Mouse (Mus musculus): Measurements from ENCODE around the gene Acadl. TPM values are rescaled to one million over a fixed set of nuclear protein-coding genes. Genes with fewer than 3 reads are reported as not detected.

Acadl gene
- total RNA-seq, 2 experiments from 2014 or later = 32.1 to 32.4 TPM

DNA sequence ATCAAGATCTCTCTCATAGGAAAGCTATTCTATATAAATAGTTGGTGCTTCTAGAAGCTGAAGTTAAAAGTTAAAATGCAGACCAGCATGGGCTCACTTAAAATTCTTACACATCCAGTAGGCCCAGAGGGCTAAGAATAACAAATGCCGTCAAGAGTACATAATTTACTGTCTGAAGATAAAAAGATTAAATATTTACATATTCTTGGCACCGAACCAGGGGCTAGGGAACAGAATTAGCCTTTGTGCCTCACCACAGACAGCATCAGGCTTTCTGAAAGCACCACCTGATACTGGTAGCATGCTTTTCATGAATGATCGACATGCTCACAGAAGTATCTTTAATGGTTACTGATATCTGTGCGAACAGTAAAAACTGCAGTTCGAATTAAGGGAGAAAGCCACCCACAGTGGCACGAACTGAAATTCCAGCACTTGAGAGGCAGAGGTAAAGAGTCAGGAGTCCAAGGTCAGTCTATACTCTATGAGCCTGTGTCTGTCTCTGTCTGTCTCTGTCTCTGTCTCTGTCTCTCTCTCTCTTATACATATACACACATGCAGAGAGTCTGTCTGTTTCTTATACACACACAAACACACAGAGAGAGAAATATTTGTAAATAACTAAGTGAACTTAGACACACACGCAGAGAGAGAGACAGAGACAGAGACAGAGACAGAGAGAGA lies 23.2 kb downstream of the Acadl start:
- no peak for DNase-seq (ENCODE audit: extremely low spot score in 1 of 2, low spot score in 1 of 2)

DNA sequence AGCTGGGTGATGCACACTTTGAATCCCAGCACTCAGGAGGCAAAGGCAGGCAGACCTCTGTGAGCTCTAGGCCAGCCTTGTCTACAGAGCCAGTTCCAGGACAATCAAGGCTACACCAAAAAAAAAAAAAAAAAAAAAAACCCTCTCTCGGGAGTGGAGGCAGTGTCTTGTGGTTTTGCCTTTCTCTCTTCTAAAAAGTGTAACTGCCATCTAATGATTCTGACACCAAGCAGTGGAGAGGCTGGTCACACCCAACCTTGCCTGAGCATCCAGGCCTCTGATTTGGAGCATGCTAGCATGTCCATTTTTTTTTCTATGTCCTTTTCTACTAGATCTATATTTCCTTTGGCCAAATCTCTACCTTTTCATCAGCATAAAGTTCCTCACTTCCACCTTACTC lies 23.9 kb downstream of the Acadl start:
- no peak for DNase-seq (ENCODE audit: extremely low spot score in 1 of 2, low spot score in 1 of 2)

DNA sequence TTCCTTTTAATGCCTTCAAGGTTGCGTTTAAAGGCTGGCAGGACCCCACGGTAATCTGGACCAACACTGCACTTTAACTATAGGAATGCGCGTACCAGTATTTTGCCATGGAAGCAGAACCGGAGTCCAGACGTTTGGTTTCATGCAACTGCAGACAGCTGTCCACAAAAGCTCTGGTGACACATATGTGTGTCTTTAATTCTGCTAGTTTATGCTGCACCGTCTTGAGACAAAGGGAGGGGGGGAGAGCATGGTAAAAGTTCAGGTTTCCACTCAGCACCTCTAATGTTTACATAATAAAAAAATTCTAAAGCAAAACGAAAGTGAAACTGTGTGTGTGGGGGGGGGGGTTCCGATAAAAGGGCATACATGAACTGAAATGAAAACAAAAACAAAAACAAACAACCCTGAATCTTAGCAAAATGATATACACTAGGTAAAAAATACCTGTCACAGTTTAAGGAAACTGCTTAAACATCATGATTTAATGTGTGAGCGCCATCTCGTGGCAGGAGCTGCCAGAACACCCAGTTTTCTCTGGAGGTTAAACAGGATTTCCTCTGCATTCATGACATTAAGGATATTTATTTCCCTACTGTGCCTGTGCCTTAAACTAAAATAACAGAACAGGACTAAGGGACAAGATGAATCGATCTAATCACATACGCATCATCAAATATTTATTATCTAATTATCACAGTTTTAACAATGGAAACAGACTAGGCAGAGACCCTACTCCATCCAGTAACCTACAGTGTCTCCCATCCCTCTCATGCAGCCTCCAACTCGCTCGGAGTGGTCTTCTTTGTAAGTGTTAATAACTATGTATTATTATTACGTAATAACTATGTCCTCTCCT lies 24.7 kb downstream of the Acadl start:
- peak; percentile 58 to 94 for DNase-seq (ENCODE audit: extremely low spot score in 1 of 2, low spot score in 1 of 2)

DNA sequence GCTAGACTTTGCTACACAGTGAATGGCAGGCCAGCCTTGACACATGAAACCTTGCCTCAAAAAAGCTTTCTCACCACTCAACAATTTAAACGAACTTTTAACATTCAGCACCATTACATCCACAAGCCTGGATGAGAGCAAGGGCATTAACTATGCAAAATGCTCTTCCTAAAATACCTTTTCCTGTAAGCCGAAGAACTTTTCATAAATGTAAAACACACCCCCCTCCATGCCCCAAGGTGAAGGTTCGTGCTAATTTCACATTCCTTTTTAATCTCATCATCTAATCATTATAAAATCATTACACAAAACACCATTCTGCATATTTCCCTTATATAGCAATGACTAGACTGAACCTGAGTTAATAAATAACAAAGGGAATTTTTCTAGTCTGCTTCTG lies 25.9 kb downstream of the Acadl start:
- no peak for DNase-seq (ENCODE audit: extremely low spot score in 1 of 2, low spot score in 1 of 2)

DNA sequence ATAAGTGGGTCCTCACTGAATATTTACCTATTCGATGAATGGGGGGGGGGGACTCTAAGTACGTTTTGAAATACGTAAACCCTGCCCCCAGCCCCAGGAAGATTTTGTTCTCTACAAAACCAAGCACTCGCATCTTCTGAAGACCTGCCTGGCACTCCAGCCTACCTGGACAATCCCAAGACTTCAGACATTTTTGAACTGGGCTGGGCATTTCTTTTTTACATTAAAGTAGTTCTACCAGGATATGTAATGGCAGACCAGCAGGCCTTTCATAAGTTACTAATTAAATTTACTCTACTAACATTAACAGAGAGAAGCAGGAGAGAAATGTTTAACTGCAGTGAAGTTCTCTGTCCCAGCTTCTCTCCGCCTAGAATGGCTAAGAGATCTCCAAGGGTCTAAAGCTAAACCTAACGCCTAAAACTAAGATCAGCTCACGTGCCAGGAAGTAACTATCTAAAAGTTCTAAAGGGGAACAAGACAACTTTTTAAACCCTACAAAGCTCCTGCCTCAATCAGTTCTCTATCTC lies 30.4 kb downstream of the Acadl start:
- DNase-seq (ENCODE audit: extremely low spot score in 1 of 2, low spot score in 1 of 2) = no peak

DNA sequence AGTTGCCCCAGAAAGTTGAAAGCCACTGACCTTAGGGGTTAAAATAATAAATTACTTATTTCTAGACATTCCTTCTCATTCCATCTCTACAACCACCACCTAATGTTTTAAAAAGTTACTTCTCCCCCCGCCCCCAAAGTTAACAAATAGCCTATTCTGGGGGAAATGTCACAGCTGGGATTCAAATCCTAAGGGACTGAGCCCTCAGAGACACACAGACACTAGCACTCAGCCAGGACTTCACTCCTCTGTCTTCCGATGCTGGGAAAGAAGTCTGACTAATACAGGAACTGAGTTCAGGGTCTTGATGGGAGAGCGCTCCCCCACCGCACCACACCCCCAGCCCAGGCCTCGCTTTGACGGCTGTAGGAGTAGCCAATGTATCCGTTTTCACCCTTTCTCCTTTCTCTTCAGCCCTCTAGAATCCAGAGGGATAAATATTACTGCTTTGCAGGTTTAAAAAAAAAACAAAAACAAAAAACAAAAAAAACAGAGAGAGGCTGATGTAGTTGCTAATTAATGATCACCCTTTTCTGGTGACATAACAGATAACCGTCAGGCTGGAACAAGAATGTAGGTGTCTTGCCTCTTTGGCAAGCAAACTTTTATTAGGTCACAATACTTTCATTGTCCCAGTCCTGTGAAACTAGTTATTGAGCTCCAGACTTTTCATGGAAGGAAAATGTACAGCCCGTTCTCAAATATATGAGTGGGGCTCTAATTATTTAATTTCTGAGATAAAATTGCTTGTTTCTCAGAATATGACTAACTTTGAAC lies 31.1 kb downstream of the Acadl start:
- no peak for DNase-seq (ENCODE audit: extremely low spot score in 1 of 2, low spot score in 1 of 2)

DNA sequence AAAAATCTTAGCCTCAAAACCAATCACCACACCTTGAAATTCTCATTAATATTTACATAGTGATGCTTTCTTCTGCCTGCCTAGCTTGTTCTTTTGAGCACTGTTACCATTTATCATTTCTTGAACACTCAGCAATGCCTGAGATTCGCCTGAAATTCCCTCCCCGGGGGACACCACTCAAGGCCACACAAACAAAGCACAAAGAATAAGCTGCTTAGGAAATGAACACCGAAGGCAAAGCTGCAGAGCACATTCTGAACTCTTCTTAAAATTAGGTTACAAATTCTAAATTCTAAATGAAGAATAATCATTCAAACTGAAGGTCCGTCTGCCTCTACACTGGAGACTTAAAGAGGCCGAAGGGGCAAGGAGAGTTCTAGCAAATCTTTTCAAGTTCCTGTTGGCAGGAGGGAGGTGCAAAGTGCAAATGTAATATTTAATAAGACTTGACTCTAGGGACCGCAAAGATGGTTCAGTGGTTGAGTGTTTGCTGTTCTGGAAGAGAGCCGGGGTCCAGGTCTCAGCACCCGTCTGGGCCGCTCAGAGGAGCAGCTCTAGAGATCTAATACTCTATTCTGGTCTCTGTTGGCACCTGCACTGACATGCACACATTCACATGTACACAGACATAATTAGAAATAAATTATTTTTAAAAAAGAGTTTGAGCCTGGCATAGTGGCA lies 33.5 kb downstream of the Acadl start:
- no peak for DNase-seq (ENCODE audit: extremely low spot score in 1 of 2, low spot score in 1 of 2)

DNA sequence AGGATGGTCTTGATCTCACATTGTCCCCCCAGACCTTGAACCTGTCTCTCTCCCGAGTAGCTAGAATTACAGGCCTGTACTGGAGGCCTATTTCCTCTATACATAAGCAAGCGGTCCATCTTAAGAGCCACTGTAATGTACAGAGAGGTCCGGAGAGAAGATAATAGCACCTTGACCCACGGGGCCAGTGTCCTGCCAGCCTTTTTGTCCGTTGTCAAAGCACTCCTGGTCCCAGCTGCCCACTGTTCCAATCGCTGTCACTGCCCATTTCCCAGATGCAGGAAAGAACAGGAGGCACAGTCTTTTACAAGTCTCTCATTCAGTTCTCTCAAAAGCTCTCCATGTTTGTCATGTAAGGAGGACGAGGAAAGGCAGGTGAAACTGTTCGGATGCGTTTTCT lies 41.1 kb downstream of the Acadl start:
- DNase-seq (ENCODE audit: extremely low spot score in 1 of 2, low spot score in 1 of 2) = no peak

DNA sequence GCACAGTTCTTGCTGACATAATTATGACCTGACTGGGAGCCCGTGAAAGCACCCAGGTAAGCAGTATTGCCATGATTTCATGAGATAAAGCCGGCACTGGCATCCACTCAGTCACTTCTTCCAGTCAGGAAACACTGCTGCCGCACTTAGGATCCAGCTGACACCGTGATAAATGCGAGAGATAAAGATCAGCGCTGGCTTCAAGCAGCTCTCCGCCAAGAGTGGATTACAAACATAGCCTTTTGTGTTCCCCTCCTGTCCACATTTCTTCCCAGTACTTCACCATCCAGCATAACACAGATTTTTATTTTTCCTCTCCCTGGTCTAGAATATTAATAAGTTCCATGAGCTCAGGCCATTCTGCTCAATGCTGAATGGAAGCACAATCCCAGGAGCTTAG lies 42.8 kb downstream of the Acadl start:
- no peak for DNase-seq (ENCODE audit: extremely low spot score in 1 of 2, low spot score in 1 of 2)

DNA sequence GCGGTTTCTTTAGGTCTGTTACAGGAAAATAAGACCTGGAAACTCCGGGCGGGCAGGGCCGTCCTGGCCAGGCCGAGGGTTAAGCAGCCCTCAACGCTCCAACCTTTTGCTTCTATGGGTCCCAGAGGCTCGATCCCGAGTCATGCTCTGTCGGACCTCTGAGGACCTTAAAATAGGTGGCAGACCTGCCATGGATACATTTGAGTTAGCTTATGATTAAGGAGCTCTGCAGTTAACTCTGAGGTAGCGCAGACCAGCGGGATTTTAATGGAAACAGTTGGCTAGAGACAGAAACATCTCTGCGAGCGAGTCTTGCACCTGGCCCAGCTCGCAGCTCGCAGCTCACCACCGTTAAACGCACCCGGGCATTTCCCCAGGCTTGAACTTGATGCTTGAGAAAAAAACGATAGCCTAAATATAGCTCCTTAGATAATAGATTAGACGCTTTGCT lies 45.2 kb downstream of the Acadl start:
- no peak for DNase-seq (ENCODE audit: extremely low spot score in 1 of 2, low spot score in 1 of 2)

DNA sequence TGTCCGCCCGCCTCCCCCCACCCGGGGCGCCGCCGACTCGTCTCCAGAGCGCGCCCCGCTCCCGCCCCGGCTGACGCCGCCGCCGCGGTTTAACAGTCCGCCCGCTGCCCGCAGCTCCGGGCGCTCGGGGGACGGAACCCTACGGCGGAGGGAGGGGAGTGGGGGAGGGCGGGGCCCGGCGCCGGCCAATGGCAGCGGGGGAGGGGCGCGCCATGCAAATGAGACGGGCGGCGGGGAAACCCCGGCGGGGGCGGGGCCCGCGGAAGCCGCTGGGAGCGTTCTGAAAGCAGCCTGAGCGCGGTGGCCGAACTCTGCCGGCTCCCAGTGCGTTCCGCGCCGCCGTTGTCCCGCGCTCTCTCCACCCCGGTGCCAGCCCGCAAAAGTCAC lies 45.6 kb downstream of the Acadl start, which contains the start of gene Kansl1l:
Kansl1l (minus strand) TSS at position 110 of the 387 bp plus-strand sequence.
- peak; percentile 91 to 92 for DNase-seq (ENCODE audit: extremely low spot score in 1 of 2, low spot score in 1 of 2)

DNA sequence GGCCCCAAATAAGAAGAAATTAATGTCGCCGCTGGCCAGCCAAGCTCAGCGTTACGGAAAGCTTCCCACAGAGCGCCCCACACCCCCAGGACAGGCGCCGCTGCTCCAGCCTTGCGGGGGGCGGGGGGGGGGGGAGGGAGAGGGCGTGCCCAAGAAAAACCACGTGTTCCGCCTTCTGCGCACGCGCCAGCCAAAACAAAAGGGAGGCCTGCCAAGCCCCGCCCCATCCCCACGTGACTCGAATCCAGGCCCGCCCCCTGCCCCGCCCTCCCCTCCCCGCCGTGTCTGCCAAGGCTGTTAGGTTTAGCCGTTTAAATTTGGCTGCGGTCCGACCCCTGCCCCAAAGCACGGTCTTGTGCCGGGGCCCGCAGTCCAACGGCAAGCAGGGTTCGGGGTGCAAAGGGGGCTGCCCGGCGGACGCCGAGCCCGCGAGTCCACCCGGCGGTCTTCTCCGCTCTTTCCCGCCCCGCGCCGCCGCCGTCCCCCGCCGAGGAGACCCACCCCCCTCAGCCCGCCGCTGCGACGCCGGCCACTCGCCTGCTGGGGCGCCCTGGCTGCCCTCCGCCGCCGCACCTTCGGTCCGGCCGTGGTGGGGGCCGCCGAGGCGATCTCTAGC lies 46.1 kb downstream of the Acadl start:
- DNase-seq (ENCODE audit: extremely low spot score in 1 of 2, low spot score in 1 of 2) = peak; percentile 98 to 99

DNA sequence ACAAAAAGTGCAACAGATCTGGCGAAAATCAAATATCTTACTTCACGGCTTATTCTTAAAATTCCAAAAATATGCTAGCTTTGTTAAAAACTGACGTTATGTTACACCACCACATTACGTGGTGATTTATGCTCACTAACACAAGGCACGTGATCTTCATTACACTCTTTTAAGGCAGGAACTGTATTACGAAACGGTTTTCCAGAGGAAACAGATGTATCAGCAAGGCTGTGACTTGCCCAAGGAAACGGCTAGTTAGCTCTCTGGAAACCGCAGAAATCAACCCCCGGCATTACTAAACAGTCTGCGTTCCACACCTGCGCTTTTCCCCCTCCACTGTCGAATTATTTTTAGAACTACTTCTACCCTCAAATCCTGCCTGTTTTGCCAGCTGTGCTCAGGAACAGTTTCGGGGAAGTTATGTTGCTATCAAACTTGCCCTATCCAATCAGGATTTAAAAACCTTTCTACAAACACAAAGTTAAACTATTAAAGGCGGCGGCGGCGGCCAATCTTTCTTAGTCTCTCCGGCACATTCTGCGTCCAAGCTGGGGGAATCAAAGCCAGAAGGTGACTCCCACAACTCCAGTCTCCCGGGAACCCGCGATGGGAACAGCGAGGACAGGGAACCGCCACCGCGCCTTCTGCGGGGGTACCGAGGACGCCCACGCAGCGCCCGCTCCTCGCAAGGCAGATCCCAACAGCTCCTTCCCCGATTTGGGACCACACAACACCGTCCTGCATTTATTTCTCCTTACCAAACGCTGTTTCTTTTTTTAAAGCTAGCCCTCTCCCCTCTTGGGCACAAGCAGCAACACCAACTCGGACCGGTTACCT lies 46.9 kb downstream of the Acadl start:
- peak; percentile 51 to 65 for DNase-seq (ENCODE audit: extremely low spot score in 1 of 2, low spot score in 1 of 2)

DNA sequence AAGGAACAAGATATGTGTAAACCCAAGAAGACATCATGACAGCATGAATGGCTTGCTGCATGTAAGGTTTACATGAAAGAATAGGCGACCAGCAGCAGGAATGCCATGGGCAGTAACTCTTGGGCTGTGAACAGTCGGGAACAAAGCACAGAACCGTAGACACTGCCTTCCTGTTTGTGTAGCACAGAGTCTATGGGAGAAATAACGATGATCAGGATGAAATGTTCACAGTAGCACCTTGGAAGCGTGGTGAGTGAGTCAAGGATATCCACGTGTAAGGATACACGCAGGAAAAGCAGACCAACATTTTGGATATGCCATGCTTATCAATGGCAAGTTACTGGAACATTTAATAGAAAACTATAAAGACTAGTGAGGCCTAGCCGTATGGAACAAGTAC lies 48.3 kb downstream of the Acadl start:
- DNase-seq (ENCODE audit: extremely low spot score in 1 of 2, low spot score in 1 of 2) = no peak

DNA sequence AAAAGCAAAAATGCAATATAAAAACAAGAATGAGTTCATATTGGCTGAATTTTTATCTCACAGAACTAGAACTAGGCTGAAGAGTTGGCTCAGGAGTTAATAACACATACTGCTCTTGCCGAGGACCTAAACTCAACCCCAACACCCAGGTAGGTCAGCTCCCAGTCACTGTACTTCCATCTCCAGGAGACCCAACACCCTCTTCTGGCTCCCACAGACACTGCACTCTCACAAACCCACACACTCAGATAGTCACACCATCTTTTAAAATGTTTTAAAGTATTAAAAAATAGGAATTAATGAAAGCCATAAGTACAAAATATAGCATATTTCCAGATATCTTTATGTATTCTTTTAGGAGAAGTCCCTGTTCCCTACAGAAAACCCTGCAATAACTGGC lies 49.9 kb downstream of the Acadl start:
- DNase-seq (ENCODE audit: extremely low spot score in 1 of 2, low spot score in 1 of 2) = no peak

DNA sequence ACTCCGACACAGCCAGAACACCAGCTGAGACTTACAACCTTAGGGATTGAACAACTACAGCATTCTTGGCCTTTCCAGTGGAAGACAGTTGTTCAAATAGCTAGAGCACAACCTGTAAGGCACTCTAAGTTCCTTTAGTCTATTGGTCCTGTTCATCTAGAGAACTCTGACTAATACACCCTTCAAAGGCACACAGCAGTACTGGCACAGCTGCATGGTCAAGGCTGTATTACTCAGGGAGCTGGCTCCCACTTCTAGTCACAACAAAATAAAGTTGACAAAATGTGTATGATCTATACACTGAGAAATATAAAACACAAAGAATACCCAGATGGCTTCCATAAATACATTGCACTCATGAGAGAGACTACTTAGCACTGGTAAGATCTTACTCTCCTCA lies 56.3 kb downstream of the Acadl start:
- DNase-seq (ENCODE audit: extremely low spot score in 1 of 2, low spot score in 1 of 2) = no peak

DNA sequence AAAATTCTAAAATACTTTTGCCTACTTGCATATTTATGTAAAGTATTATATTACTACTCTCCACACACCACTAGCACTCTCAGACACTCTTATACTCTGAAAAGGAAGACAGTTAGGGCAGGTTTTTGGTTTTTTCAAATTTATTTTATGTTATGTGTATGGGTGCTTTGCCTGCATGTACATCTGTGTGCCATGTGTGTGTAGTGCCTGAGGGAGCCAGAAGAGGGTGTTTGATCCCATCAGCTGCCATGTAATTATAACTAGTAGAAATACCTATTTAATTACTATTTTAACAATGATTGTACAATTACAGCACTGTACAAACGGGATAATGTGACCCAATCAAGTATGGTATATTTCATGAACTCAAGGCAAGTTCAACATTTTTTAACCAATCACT lies 57.7 kb downstream of the Acadl start:
- DNase-seq (ENCODE audit: extremely low spot score in 1 of 2, low spot score in 1 of 2) = no peak

DNA sequence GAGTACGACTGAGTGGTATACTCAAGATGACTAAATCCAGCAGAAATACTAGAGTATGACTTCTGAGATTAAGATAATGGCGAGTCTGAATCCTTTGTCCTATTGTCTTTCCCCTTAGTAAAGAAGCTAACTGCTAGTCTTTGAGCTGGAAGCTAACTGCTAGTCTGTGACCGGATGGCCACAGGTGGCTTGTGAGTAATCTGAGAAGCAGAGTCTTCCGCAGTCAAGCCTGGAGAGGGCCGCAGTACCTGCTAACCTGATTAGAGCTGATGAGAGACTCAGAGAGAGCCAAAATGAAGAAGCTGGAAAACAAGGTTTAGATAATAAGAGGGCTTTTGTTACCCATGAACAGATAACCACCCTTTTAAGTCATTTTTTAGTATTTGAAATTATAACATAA lies 58.4 kb downstream of the Acadl start:
- no peak for DNase-seq (ENCODE audit: extremely low spot score in 1 of 2, low spot score in 1 of 2)

DNA sequence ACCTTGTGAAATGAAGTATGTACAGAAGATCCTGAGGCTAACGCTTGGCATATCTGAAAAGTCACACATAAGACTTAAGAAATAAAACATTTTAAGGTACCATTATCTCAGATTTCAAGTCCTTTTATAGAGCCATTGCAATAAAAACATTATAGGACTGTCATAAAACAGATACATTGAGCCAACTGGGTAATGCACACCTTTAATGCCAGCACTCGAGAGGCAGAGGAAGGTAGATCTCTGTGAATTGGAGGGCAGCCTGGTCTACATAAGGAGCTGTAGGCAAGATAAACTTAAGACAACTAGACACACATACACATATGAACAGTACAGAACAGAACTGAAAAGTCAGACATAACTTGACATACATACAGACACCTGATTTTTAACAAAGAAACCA lies 65.1 kb downstream of the Acadl start:
- DNase-seq (ENCODE audit: extremely low spot score in 1 of 2, low spot score in 1 of 2) = no peak

Measured in layer of hippocampus, postnatal 25 days (tissue).